Mouse (Mus musculus) ZHBTc4 (cell line): ENCODE measurements around the gene Cry2.

Source experiments
- DNase-seq: peaks from one replicate; pipeline ENCODE4 v3.0.0-alpha.2; 2011; ENCODE audit warnings: low read depth, low spot score

The Cry2 gene

GRCm38 (mm10) chr2:92388081-92388517, 45.7 kb downstream of the Cry2 start:
- DNase-seq = no peak

GRCm38 (mm10) chr2:92387646-92388045, 46.2 kb downstream of the Cry2 start:
- DNase-seq = no peak

- no peak for DNase-seq
Measured at GRCm38 (mm10) chr2:92386821-92387570, 46.8 kb downstream of the Cry2 start.

- peak; percentile 60 for DNase-seq
Measured at GRCm38 (mm10) chr2:92385113-92386051, 48.5 kb downstream of the Cry2 start.

GRCm38 (mm10) chr2:92384101-92384500, 49.7 kb downstream of the Cry2 start:
- no peak for DNase-seq

GRCm38 (mm10) chr2:92382759-92383158, 51.1 kb downstream of the Cry2 start:
- no peak for DNase-seq

- DNase-seq = no peak
Measured at GRCm38 (mm10) chr2:92381901-92382588, 51.8 kb downstream of the Cry2 start, which contains the start of gene 1700029I15Rik. TSS of gene 1700029I15Rik (plus strand) at chr2:92382538.

- DNase-seq = no peak
Measured at GRCm38 (mm10) chr2:92381161-92381560, 52.7 kb downstream of the Cry2 start.

- DNase-seq = no peak
Measured at GRCm38 (mm10) chr2:92380495-92381050, 53.3 kb downstream of the Cry2 start.

GRCm38 (mm10) chr2:92379783-92380494, 53.9 kb downstream of the Cry2 start:
- no peak for DNase-seq

- no peak for DNase-seq
Measured at GRCm38 (mm10) chr2:92377320-92377719, 56.5 kb downstream of the Cry2 start.

GRCm38 (mm10) chr2:92376300-92376699, 57.5 kb downstream of the Cry2 start:
- DNase-seq = no peak

- no peak for DNase-seq
Measured at GRCm38 (mm10) chr2:92375788-92376187, 58.1 kb downstream of the Cry2 start.

- peak; percentile 97 for DNase-seq
Measured at GRCm38 (mm10) chr2:92375099-92375623, 58.7 kb downstream of the Cry2 start.

GRCm38 (mm10) chr2:92374514-92374913, 59.3 kb downstream of the Cry2 start, which contains the start of the genes Pex16 and Large2:
TSS of gene Pex16 (plus strand) at chr2:92374676.
TSS of gene Large2 (minus strand) at chr2:92374869.
- peak; percentile 65 for DNase-seq

- no peak for DNase-seq
Measured at GRCm38 (mm10) chr2:92373437-92373813, 60.4 kb downstream of the Cry2 start.

- peak; percentile 42 for DNase-seq
Measured at GRCm38 (mm10) chr2:92372767-92373436, 60.9 kb downstream of the Cry2 start.

- DNase-seq = peak; percentile 89
Measured at GRCm38 (mm10) chr2:92371971-92372690, 61.7 kb downstream of the Cry2 start.
